Mouse (Mus musculus) limb, embryonic 13.5 days (tissue): Measurements from ENCODE around the gene Ints2. TPM values are rescaled to one million over a fixed set of nuclear protein-coding genes. Genes with fewer than 3 reads are reported as not detected.
"Not testable (repeated sequence)": the region's sequence is repeated elsewhere in the genome, so short reads cannot be mapped to it uniquely, and the experiment has no call there.

Experiments
- ATAC-seq: fragments of 200-750 bp; cut with Nextera tagmentation; 2 replicates; pipeline ENCODE4 v1.8.0; 2017; ENCODE audit warnings: low read depth, moderate number of reproducible peaks, moderate TSS enrichment; ENCODE audit not compliant: low FRiP score
- H3K27ac ChIP-seq: fragments of 300-500 bp; sonication (generic); 2 replicates; pipeline ENCODE4 v1.5.1; 2015; ENCODE audit warnings: inconsistent platforms, mild to moderate bottlenecking, moderate library complexity
- H3K27me3 ChIP-seq: fragments of 300-500 bp; sonication (generic); 2 replicates; pipeline ENCODE4 v1.6.1; 2015; ENCODE audit warnings: mild to moderate bottlenecking, inconsistent platforms
- H3K36me3 ChIP-seq: fragments of 300-500 bp; sonication (generic); 2 replicates; pipeline ENCODE4 v1.6.1; 2015; ENCODE audit warnings: inconsistent platforms, mild to moderate bottlenecking, moderate library complexity
- H3K4me1 ChIP-seq: fragments of 300-500 bp; sonication (generic); 2 replicates; pipeline ENCODE4 v1.6.1; 2015; ENCODE audit warnings: inconsistent platforms
- H3K4me2 ChIP-seq: fragments of 300-500 bp; sonication (generic); replicated peaks from 2 replicates; pipeline ENCODE4 v1.6.1; 2015; ENCODE audit warnings: inconsistent platforms, mild to moderate bottlenecking, moderate library complexity
- H3K4me3 ChIP-seq: fragments of 300-500 bp; sonication (generic); 2 replicates; pipeline ENCODE4 v1.5.1; 2015; ENCODE audit warnings: moderate library complexity, mild to moderate bottlenecking, inconsistent platforms
- H3K9ac ChIP-seq: fragments of 300-500 bp; sonication (generic); 2 replicates; pipeline ENCODE4 v1.6.1; 2015; ENCODE audit warnings: mild to moderate bottlenecking, inconsistent platforms
- H3K9me3 ChIP-seq: fragments of 300-500 bp; sonication (generic); 2 replicates; pipeline ENCODE4 v1.6.1; 2016; ENCODE audit warnings: inconsistent platforms
- WGBS: fragments of 180-500 bp; shearing (Covaris S2); methylation state at CpG from one replicate; pipeline ENCODE4 v1.1.7; 2015; 5-methylcytosine and 5-hydroxymethylcytosine counted together
- polyA plus RNA-seq: library from polyadenylated mRNA; unstranded; fragments of >200 nt; fragmentation: Nextera tagmentation; extraction: Ambion mirVana; gene quantifications from 2 replicates; pipeline ENCODE4 v1.2.1, GENCODE M21; 2015

The Ints2 gene
- polyA plus RNA-seq, 1 experiment from 2014 or later = 35.3 TPM

GRCm38 (mm10) chr11:86209123-86209522 lies 48.3 kb downstream of the Ints2 start:
- ATAC-seq = no peak

GRCm38 (mm10) chr11:86205876-86206275 lies 51.5 kb downstream of the Ints2 start:
- Histone ChIP-seq H3K4me2 (no peak overlapping the region), H3K4me1 (peaks cover 5% of the 10 kb centered on the region; the same call in 1 of the 2 replicates), H3K27ac (no peak overlapping the region), H3K9me3 (peaks cover 50% of the 10 kb centered on the region), H3K4me3 (no peak overlapping the region), H3K27me3 (no peaks in the 10 kb centered on the region), H3K9ac (no peak overlapping the region), H3K36me3 (peaks cover 78% of the 10 kb centered on the region)
- no peak for ATAC-seq
- WGBS = 97% methylated on average over 4 of the region's 4 CpGs

More at GRCm38 (mm10) chr11:86209123-86209522, 48.3 kb downstream of the Ints2 start:
- 98% methylated on average over 2 of the region's 2 CpGs for WGBS
- Histone ChIP-seq H3K4me1 (no peaks in the 10 kb centered on the region), H3K9ac (no peak overlapping the region), H3K27ac (no peak overlapping the region), H3K9me3 (peaks cover 34% of the 10 kb centered on the region), H3K4me3 (no peak overlapping the region), H3K27me3 (no peaks in the 10 kb centered on the region), H3K36me3 (peaks cover 81% of the 10 kb centered on the region), H3K4me2 (no peak overlapping the region)

- Histone ChIP-seq H3K4me3 (no peak overlapping the region), H3K4me2 (no peak overlapping the region), H3K9me3 (peaks cover 50% of the 10 kb centered on the region), H3K27ac (no peak overlapping the region), H3K27me3 (no peaks in the 10 kb centered on the region), H3K4me1 (peaks cover 8% of the 10 kb centered on the region), H3K9ac (no peak overlapping the region), H3K36me3 (peaks cover 76% of the 10 kb centered on the region)
- no peak for ATAC-seq
- WGBS = 95% methylated on average over 5 of the region's 5 CpGs
Measured at GRCm38 (mm10) chr11:86205031-86205430, 52.3 kb downstream of the Ints2 start.

GRCm38 (mm10) chr11:86201901-86202675 lies 55.3 kb downstream of the Ints2 start:
- no peaks in the 10 kb centered on the region for H3K27me3 ChIP-seq
- H3K9ac ChIP-seq = peak overlapping the region; percentile 86
- WGBS = 57% methylated on average over 16 of the region's 16 CpGs
- H3K4me3 ChIP-seq = peak overlapping the region; percentile 86
- no peak for ATAC-seq
- peaks cover 44% of the 10 kb centered on the region for H3K9me3 ChIP-seq
- H3K36me3 ChIP-seq = peaks cover 50% of the 10 kb centered on the region
- peak overlapping the region; percentile 74 for H3K4me2 ChIP-seq
- H3K4me1 ChIP-seq = peaks cover 12% of the 10 kb centered on the region
- no peak overlapping the region for H3K27ac ChIP-seq

- peak within 1 kb of the TSS; percentile 86 for H3K9ac ChIP-seq
- H3K4me2 ChIP-seq = peak within 1 kb of the TSS; percentile 74
- no peaks in the 10 kb centered on the region for H3K27me3 ChIP-seq
- H3K27ac ChIP-seq = peak within 1 kb of the TSS; percentile 89
- under 1% methylated on average over 60 of the region's 60 CpGs for WGBS
- peak within 1 kb of the TSS; percentile 86 for H3K4me3 ChIP-seq
- peaks cover 12% of the 10 kb centered on the region for H3K4me1 ChIP-seq
- peaks cover 45% of the 10 kb centered on the region for H3K36me3 ChIP-seq
- H3K9me3 ChIP-seq = peaks cover 37% of the 10 kb centered on the region
- ATAC-seq = peak; percentile 99
Measured at GRCm38 (mm10) chr11:86201037-86201786, 56.2 kb downstream of the Ints2 start, which contains the start of gene Brip1. TSS of gene Brip1 (minus strand) at chr11:86201193.

- H3K4me3 ChIP-seq = peak overlapping the region; percentile 86
- ATAC-seq = peak; percentile 76
- peak overlapping the region; percentile 72 for H3K9ac ChIP-seq
- peak overlapping the region; percentile 89 for H3K27ac ChIP-seq
- peaks cover 30% of the 10 kb centered on the region for H3K9me3 ChIP-seq
- peaks cover 38% of the 10 kb centered on the region for H3K36me3 ChIP-seq
- no peaks in the 10 kb centered on the region for H3K27me3 ChIP-seq
- peak overlapping the region; percentile 74 for H3K4me2 ChIP-seq
- H3K4me1 ChIP-seq = peaks cover 12% of the 10 kb centered on the region
- WGBS = 1% methylated on average over 21 of the region's 21 CpGs
Measured at GRCm38 (mm10) chr11:86200460-86201021, 56.8 kb downstream of the Ints2 start.

GRCm38 (mm10) chr11:86199733-86200132 lies 57.6 kb downstream of the Ints2 start:
- Histone ChIP-seq H3K9me3 (peaks cover 22% of the 10 kb centered on the region), H3K36me3 (peaks cover 37% of the 10 kb centered on the region), H3K4me2 (peak overlapping the region; percentile 74), H3K27ac (no peak overlapping the region), H3K4me3 (peak overlapping the region; percentile 86), H3K4me1 (peaks cover 12% of the 10 kb centered on the region), H3K27me3 (no peaks in the 10 kb centered on the region), H3K9ac (peak overlapping the region; percentile 72)
- WGBS = 48% methylated on average over 4 of the region's 4 CpGs
- ATAC-seq = no peak

GRCm38 (mm10) chr11:86185224-86185623 lies 72.2 kb downstream of the Ints2 start:
- not testable (repeated sequence) for H3K9me3 ChIP-seq, H3K4me3 ChIP-seq, H3K36me3 ChIP-seq, H3K4me1 ChIP-seq, H3K27ac ChIP-seq, ATAC-seq, H3K9ac ChIP-seq, H3K27me3 ChIP-seq, H3K4me2 ChIP-seq
- 89% methylated on average over 7 of the region's 7 CpGs for WGBS

- ATAC-seq = no peak
- 56% methylated on average over 3 of the region's 3 CpGs for WGBS
- Histone ChIP-seq H3K36me3 (no peaks in the 10 kb centered on the region), H3K4me3 (no peak overlapping the region), H3K4me2 (no peak overlapping the region), H3K4me1 (no peaks in the 10 kb centered on the region), H3K27me3 (no peaks in the 10 kb centered on the region), H3K27ac (no peak overlapping the region), H3K9ac (no peak overlapping the region), H3K9me3 (no peaks in the 10 kb centered on the region)
Measured at GRCm38 (mm10) chr11:86175833-86176232, 81.5 kb downstream of the Ints2 start.

- 57% methylated on average over 2 of the region's 2 CpGs for WGBS
Measured at GRCm38 (mm10) chr11:86174173-86174572, 83.2 kb downstream of the Ints2 start.

GRCm38 (mm10) chr11:86170743-86171142 lies 86.6 kb downstream of the Ints2 start:
- H3K4me3 ChIP-seq = no peak overlapping the region
- no peak overlapping the region for H3K4me2 ChIP-seq
- 76% methylated on average over 2 of the region's 2 CpGs for WGBS
- no peaks in the 10 kb centered on the region for H3K4me1 ChIP-seq
- no peaks in the 10 kb centered on the region for H3K9me3 ChIP-seq
- H3K9ac ChIP-seq = no peak overlapping the region
- H3K36me3 ChIP-seq = no peaks in the 10 kb centered on the region
- H3K27me3 ChIP-seq = no peaks in the 10 kb centered on the region
- H3K27ac ChIP-seq = no peak overlapping the region
- no peak for ATAC-seq

More at GRCm38 (mm10) chr11:86174173-86174572, 83.2 kb downstream of the Ints2 start:
- Histone ChIP-seq H3K4me3 (no peak overlapping the region), H3K9ac (no peak overlapping the region), H3K9me3 (no peaks in the 10 kb centered on the region), H3K4me1 (no peaks in the 10 kb centered on the region), H3K27ac (no peak overlapping the region), H3K27me3 (no peaks in the 10 kb centered on the region), H3K36me3 (no peaks in the 10 kb centered on the region), H3K4me2 (no peak overlapping the region)
- ATAC-seq = no peak
